Mouse (Mus musculus) stomach, embryonic 15.5 days (tissue): ENCODE measurements around the gene Klri1. TPM values are rescaled to one million over a fixed set of nuclear protein-coding genes. Genes with fewer than 3 reads are reported as not detected.
"Not testable (repeated sequence)": the region's sequence is repeated elsewhere in the genome, so short reads cannot be mapped to it uniquely, and the experiment has no call there.

Source experiments
- ATAC-seq: fragments of 200-750 bp; cut with Nextera tagmentation; 2 replicates; pipeline ENCODE4 v1.8.0; 2017; ENCODE audit warnings: low read depth, moderate number of reproducible peaks, moderate TSS enrichment; ENCODE audit not compliant: insufficient read depth, low FRiP score
- H3K27ac ChIP-seq: fragments of 300-500 bp; sonication (generic); 2 replicates; pipeline ENCODE4 v1.5.1; 2015; ENCODE audit warnings: mild to moderate bottlenecking, inconsistent platforms
- H3K27me3 ChIP-seq: fragments of 300-500 bp; sonication (generic); replicated peaks from 2 replicates; pipeline ENCODE4 v1.6.1; 2015; ENCODE audit warnings: inconsistent platforms
- H3K36me3 ChIP-seq: fragments of 300-500 bp; sonication (generic); 2 replicates; pipeline ENCODE4 v1.6.1; 2015; ENCODE audit warnings: inconsistent platforms
- H3K4me1 ChIP-seq: fragments of 300-500 bp; sonication (generic); 2 replicates; pipeline ENCODE4 v1.6.1; 2015; ENCODE audit warnings: inconsistent platforms
- H3K4me2 ChIP-seq: fragments of 300-500 bp; sonication (generic); 2 replicates; pipeline ENCODE4 v1.6.1; 2015; ENCODE audit warnings: mild to moderate bottlenecking, inconsistent platforms
- H3K4me3 ChIP-seq: fragments of 300-500 bp; sonication (generic); replicated peaks from 2 replicates; pipeline ENCODE4 v1.5.1; 2015; ENCODE audit warnings: inconsistent platforms
- H3K9ac ChIP-seq: fragments of 300-500 bp; sonication (generic); 2 replicates; pipeline ENCODE4 v1.6.1; 2015; ENCODE audit warnings: inconsistent platforms
- H3K9me3 ChIP-seq: fragments of 300-500 bp; sonication (generic); 2 replicates; pipeline ENCODE4 v1.6.1; 2016; ENCODE audit warnings: inconsistent platforms
- WGBS: fragments of 180-500 bp; shearing (Covaris S2); methylation state at CpG from one replicate; pipeline ENCODE4 v1.1.7; 2015; 5-methylcytosine and 5-hydroxymethylcytosine counted together
- microRNA-seq: library from miRNA; unstranded; fragments of <30 nt; microRNA quantifications from one replicate; pipeline ENCODE4, GENCODE M21; 2016
- polyA plus RNA-seq: library from polyadenylated mRNA; unstranded; fragments of >200 nt; fragmentation: Nextera tagmentation; extraction: Ambion mirVana; gene quantifications from 2 replicates; pipeline ENCODE4 v1.2.1, GENCODE M21; 2015

The Klri1 gene
- polyA plus RNA-seq, 1 experiment from 2014 or later, result not detected

- WGBS, result 60% methylated on average over 1 of the region's 3 CpGs
- H3K9me3 ChIP-seq, H3K4me1 ChIP-seq, H3K9ac ChIP-seq, H3K27ac ChIP-seq, H3K4me3 ChIP-seq, H3K36me3 ChIP-seq, ATAC-seq, H3K4me2 ChIP-seq, H3K27me3 ChIP-seq: not testable (repeated sequence)
These were observed 55.6 kb downstream of the Klri1 start for GRCm38 (mm10) chr6:129661301-129661700.

- H3K27me3 ChIP-seq, H3K9me3 ChIP-seq: not testable (repeated sequence)
- 72% methylated on average over 4 of the region's 4 CpGs for WGBS
These were observed 56.3 kb downstream of the Klri1 start, which contains the start of gene Klrc2 for GRCm38 (mm10) chr6:129660589-129660988. Gene Klrc2, minus strand, starts transcription at chr6:129660689.

More at GRCm38 (mm10) chr6:129660589-129660988, 56.3 kb downstream of the Klri1 start, which contains the start of gene Klrc2:
- ATAC-seq, H3K27ac ChIP-seq, H3K36me3 ChIP-seq, H3K9ac ChIP-seq, H3K4me2 ChIP-seq, H3K4me3 ChIP-seq, H3K4me1 ChIP-seq: not testable (repeated sequence)

Small RNA genes lying within 50 kb of the gene (microRNA-seq; reads per million reads assigned to microRNA genes)
- not detected for gene Mir680-1

Other genes starting within 250 kb of the Klri1 start
- gene Olr1, start 210.0 kb downstream of the Klri1 start, polyA plus RNA-seq, result 0.05 and 0.14 TPM in 2 replicates
- 0.30 TPM in 1 of 2 replicates, not detected in the other for gene Tmem52b, start 204.6 kb downstream of the Klri1 start, polyA plus RNA-seq
- 40.2 and 42.1 TPM in 2 replicates for gene Gabarapl1, start 184.0 kb downstream of the Klri1 start, polyA plus RNA-seq
- not detected in 2 replicates for gene Klre1, start 139.2 kb downstream of the Klri1 start, polyA plus RNA-seq
- 0.83 and 1.4 TPM in 2 replicates for gene Klrd1, start 125.3 kb downstream of the Klri1 start, polyA plus RNA-seq
- 0.22 and 0.45 TPM in 2 replicates for gene Klrk1, start 93.3 kb downstream of the Klri1 start, polyA plus RNA-seq
- gene Klrc3, start 73.8 kb downstream of the Klri1 start, polyA plus RNA-seq, result not detected in 2 replicates
- 0.05 TPM in 1 of 2 replicates, not detected in the other for gene Klrc2, start 56.4 kb downstream of the Klri1 start, polyA plus RNA-seq
- gene Klrc1, start 38.2 kb downstream of the Klri1 start, polyA plus RNA-seq, result 0.14 and 0.19 TPM in 2 replicates
- 0.03 TPM in 1 of 2 replicates, not detected in the other for gene Klri2, start 23.4 kb upstream of the Klri1 start, polyA plus RNA-seq
- not detected in 2 replicates for gene Gm156, start 67.1 kb upstream of the Klri1 start, polyA plus RNA-seq
- not detected in 2 replicates for gene Gm17631, start 145.5 kb upstream of the Klri1 start, polyA plus RNA-seq
- gene Klra17, start 159.5 kb upstream of the Klri1 start, polyA plus RNA-seq, result 0.15 TPM in 1 of 2 replicates, not detected in the other
- 0.21 TPM in 1 of 2 replicates, not detected in the other for gene Klra5, start 200.5 kb upstream of the Klri1 start, polyA plus RNA-seq